Mouse (Mus musculus) midbrain, embryonic 13.5 days (tissue): ENCODE measurements around the gene Ptprr. TPM values are rescaled to one million over a fixed set of nuclear protein-coding genes. Genes with fewer than 3 reads are reported as not detected.
A peak's percentile ranks its signal among the peaks of the same experiment; 100 is the strongest.

Source experiments
- ATAC-seq: fragments of 200-750 bp; cut with Nextera tagmentation; 2 replicates; pipeline ENCODE4 v1.8.0; 2017; ENCODE audit warnings: mild to moderate bottlenecking, moderate TSS enrichment, moderate library complexity
- H3K27ac ChIP-seq: fragments of 300-500 bp; sonication (generic); 2 replicates; pipeline ENCODE4 v1.5.1; 2015; ENCODE audit warnings: inconsistent platforms, mild to moderate bottlenecking, moderate library complexity
- H3K27me3 ChIP-seq: fragments of 300-500 bp; sonication (generic); 2 replicates; pipeline ENCODE4 v1.6.1; 2015; ENCODE audit warnings: mild to moderate bottlenecking, inconsistent platforms
- H3K36me3 ChIP-seq: fragments of 300-500 bp; sonication (generic); 2 replicates; pipeline ENCODE4 v1.6.1; 2015; ENCODE audit warnings: mild to moderate bottlenecking, inconsistent platforms
- H3K4me1 ChIP-seq: fragments of 300-500 bp; sonication (generic); replicated peaks from 2 replicates; pipeline ENCODE4 v1.6.1; 2015; ENCODE audit warnings: inconsistent platforms
- H3K4me2 ChIP-seq: fragments of 300-500 bp; sonication (generic); replicated peaks from 2 replicates; pipeline ENCODE4 v1.6.1; 2015; ENCODE audit warnings: moderate library complexity, mild to moderate bottlenecking, inconsistent platforms
- H3K4me3 ChIP-seq: fragments of 300-500 bp; sonication (generic); replicated peaks from 2 replicates; pipeline ENCODE4 v1.5.1; 2015; ENCODE audit warnings: mild to moderate bottlenecking, inconsistent platforms
- H3K9ac ChIP-seq: fragments of 300-500 bp; sonication (generic); replicated peaks from 2 replicates; pipeline ENCODE4 v1.6.1; 2015; ENCODE audit warnings: mild to moderate bottlenecking, inconsistent platforms
- H3K9me3 ChIP-seq: fragments of 300-500 bp; sonication (generic); 2 replicates; pipeline ENCODE4 v1.6.1; 2016; ENCODE audit warnings: mild to moderate bottlenecking, inconsistent platforms
- WGBS: fragments of 180-500 bp; shearing (Covaris S2); methylation state at CpG from one replicate; pipeline ENCODE4 v1.1.7; 2015; 5-methylcytosine and 5-hydroxymethylcytosine counted together
- polyA plus RNA-seq: library from polyadenylated mRNA; unstranded; fragments of >200 nt; fragmentation: Nextera tagmentation; extraction: Ambion mirVana; gene quantifications from 2 replicates; pipeline ENCODE4 v1.2.1, GENCODE M21; 2015

Gene Ptprr
- polyA plus RNA-seq, 1 experiment from 2014 or later = 7.6 TPM

DNA sequence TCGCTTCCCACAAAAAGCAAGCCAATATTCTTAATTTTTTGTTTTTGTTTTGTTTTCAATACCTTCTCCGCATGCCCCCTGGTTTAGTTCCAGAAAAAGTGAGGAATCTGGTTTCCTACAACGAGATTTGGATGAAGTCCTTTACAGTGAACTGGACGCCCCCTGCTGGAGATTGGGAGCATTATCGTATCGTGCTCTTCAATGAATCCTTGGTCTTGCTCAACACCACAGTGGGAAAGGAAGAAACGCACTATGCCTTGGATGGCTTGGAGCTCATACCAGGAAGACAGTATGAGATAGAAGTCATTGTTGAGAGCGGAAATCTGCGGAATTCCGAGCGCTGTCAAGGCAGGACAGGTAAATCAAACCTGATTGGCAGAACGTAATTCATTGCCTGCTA lies 301.2 kb downstream of the Ptprr start:
- Histone ChIP-seq H3K4me3 (no peak overlapping the region), H3K27me3 (no peaks in the 10 kb centered on the region), H3K4me1 (no peaks in the 10 kb centered on the region), H3K4me2 (no peak overlapping the region), H3K36me3 (no peaks in the 10 kb centered on the region), H3K9me3 (no peaks in the 10 kb centered on the region), H3K9ac (no peak overlapping the region), H3K27ac (no peak overlapping the region)
- ATAC-seq = peak; percentile 58; the same call in 1 of the 2 replicates
- WGBS = 23% methylated on average over 12 of the region's 12 CpGs

Other genes starting within 250 kb of the Ptprr start
- 0.24 and 0.30 TPM in 2 replicates for gene Tspan8, start 201.4 kb upstream of the Ptprr start, polyA plus RNA-seq
- not detected in 2 replicates for gene 4933416C03Rik, start 95.7 kb downstream of the Ptprr start, polyA plus RNA-seq